Mouse (Mus musculus) urinary bladder, postnatal 25 days (tissue): ENCODE measurements around the gene Impg2.

ENCODE experiments used
- DNase-seq: peaks from one replicate; pipeline ENCODE4 v3.0.0; 2022; ENCODE audit warnings: low spot score

Impg2 gene

GRCm38 (mm10) chr16:56204051-56204450 is at the start of gene Impg2:
TSS of gene Impg2 (plus strand) at chr16:56204313.
- no peak for DNase-seq

- DNase-seq = no peak
Observed at GRCm38 (mm10) chr16:56163466-56163865, 40.6 kb upstream of the Impg2 start.

GRCm38 (mm10) chr16:56170247-56170646 is 33.9 kb upstream of the Impg2 start:
- DNase-seq = no peak

GRCm38 (mm10) chr16:56175867-56176581 is 28.1 kb upstream of the Impg2 start:
- DNase-seq = no peak

GRCm38 (mm10) chr16:56186863-56187262 is 17.2 kb upstream of the Impg2 start:
- DNase-seq = no peak

GRCm38 (mm10) chr16:56188198-56188597 is 15.9 kb upstream of the Impg2 start:
- DNase-seq = no peak

GRCm38 (mm10) chr16:56212740-56213139 is 8.6 kb downstream of the Impg2 start:
- DNase-seq = no peak

- no peak for DNase-seq
Observed at GRCm38 (mm10) chr16:56227686-56228085, 23.6 kb downstream of the Impg2 start.

- DNase-seq = no peak
Observed at GRCm38 (mm10) chr16:56229455-56229854, 25.3 kb downstream of the Impg2 start.

- no peak for DNase-seq
Observed at GRCm38 (mm10) chr16:56231300-56231699, 27.2 kb downstream of the Impg2 start.

- DNase-seq = no peak
Observed at GRCm38 (mm10) chr16:56232736-56233135, 28.6 kb downstream of the Impg2 start.

- no peak for DNase-seq
Observed at GRCm38 (mm10) chr16:56246031-56246430, 41.9 kb downstream of the Impg2 start.

GRCm38 (mm10) chr16:56273917-56274316 is 69.8 kb downstream of the Impg2 start:
- DNase-seq = no peak

- DNase-seq = no peak
Observed at GRCm38 (mm10) chr16:56279060-56279459, 74.9 kb downstream of the Impg2 start.

- no peak for DNase-seq
Observed at GRCm38 (mm10) chr16:56279752-56280151, 75.6 kb downstream of the Impg2 start.

GRCm38 (mm10) chr16:56281336-56281735 is 77.2 kb downstream of the Impg2 start:
- no peak for DNase-seq

- DNase-seq = no peak
Observed at GRCm38 (mm10) chr16:56283330-56283729, 79.2 kb downstream of the Impg2 start.

GRCm38 (mm10) chr16:56283873-56284272 is 79.8 kb downstream of the Impg2 start:
- no peak for DNase-seq

GRCm38 (mm10) chr16:56286076-56286475 is 82.0 kb downstream of the Impg2 start:
- no peak for DNase-seq

GRCm38 (mm10) chr16:56286977-56287376 is 82.9 kb downstream of the Impg2 start:
- no peak for DNase-seq

GRCm38 (mm10) chr16:56294887-56295286 is 90.8 kb downstream of the Impg2 start:
- no peak for DNase-seq

GRCm38 (mm10) chr16:56295888-56296648 is 92.0 kb downstream of the Impg2 start:
- DNase-seq = no peak

- DNase-seq = no peak
Observed at GRCm38 (mm10) chr16:56298248-56298647, 94.1 kb downstream of the Impg2 start.
